Mouse (Mus musculus) embryonic fibroblast, embryonic 13.5 days (primary cell): ENCODE measurements at regions not wholly inside any gene's neighbourhood (a gene's known extent, or its start where the extent isn't known, plus 50 kb on each side); places are given as distances from the start of the nearest gene placed in this dataset.

ENCODE experiments used
- CTCF ChIP-seq: IDR thresholded peaks from 2 replicates; pipeline ENCODE4 v1.5.1; 2011; ENCODE audit warnings: mild to moderate bottlenecking, control low read depth, low read length, moderate library complexity, borderline replicate concordance; ENCODE audit not compliant: insufficient read depth
- POLR2A ChIP-seq: IDR thresholded peaks from 2 replicates; pipeline ENCODE4 v1.6.1; 2011; ENCODE audit warnings: low read depth, mild to moderate bottlenecking, control low read depth, low read length, moderate library complexity

DNA sequence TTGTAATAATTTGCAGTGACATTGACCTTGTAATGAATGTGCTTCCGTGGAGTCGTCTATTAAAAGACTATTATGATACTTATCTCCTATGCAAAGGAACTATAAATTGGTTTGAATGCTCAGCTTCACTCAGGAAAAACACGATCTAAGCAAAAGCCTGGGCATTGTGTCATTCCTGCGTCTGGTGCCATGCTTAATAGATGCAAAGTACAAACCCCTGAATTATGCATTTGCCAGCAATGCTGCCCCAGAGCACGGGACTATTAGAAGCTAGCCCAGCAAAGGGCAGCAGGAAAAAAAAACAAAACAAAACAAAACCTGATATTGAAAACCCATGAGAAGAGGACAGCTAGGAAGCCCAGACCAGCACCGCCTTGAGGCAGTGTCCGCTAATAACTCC is 234.9 kb downstream of the Wdr72 start:
- TF ChIP-seq CTCF (no peak), POLR2A (no peak)
